Mouse (Mus musculus) ovary, adult 2 months (tissue): ENCODE data around the gene Jakmip3. TPM values are rescaled to one million over a fixed set of nuclear protein-coding genes. Genes with fewer than 3 reads are reported as not detected.

ENCODE experiments used
- polyA plus RNA-seq: library from polyadenylated mRNA; depleted of rRNA; stranded (reverse); fragments of >200 nt; gene quantifications from 2 replicates; pipeline ENCODE4 v1.2.3, GENCODE M21; 2012; rRNA removed

Gene Jakmip3
- 7.1 and 13.3 TPM in 2 replicates for polyA plus RNA-seq

DNA sequence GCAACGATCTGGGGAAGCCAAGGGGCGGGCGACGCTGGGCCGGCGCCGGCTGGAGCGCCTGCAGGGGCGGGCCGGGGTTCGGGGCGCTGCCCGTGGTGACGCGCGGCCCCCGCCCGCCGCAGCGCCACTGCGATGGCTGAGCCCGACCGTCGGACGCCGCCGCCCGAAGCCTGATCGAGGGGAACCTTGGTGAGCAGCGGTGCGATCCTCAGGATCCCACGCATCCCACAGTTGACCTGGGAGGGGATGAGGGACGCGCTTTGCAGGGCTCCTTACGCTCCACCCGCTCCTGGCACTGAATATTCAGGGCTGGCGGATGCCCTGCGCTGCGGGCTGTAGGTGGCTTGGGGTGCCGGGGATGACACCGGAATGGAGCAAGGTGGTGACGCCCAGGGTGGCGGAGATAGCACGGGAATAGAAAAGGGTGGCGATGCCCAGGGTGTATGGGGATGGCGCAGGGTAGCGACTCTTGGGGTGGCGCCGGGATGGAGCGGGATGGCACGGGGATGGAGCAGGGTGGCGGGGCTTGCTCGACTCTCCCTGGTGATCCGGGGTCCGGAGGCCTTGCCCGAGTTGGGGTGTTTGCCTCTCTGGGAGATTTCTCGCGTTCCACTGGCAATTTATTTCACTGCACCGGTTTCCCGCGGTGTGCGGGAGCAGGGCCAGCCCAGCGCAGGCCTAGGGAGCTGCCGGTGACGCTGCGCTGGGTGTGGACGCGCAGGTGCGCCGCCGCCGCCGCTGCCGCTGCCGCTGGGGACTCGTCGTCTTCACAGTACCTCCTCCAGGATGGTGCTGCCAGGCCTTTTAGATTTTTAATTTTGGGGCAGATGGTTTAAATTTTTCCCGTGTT lies at the start of gene Jakmip3:
Gene Jakmip3, plus strand, starts transcription at position 119 of the 850 bp plus-strand sequence.

DNA sequence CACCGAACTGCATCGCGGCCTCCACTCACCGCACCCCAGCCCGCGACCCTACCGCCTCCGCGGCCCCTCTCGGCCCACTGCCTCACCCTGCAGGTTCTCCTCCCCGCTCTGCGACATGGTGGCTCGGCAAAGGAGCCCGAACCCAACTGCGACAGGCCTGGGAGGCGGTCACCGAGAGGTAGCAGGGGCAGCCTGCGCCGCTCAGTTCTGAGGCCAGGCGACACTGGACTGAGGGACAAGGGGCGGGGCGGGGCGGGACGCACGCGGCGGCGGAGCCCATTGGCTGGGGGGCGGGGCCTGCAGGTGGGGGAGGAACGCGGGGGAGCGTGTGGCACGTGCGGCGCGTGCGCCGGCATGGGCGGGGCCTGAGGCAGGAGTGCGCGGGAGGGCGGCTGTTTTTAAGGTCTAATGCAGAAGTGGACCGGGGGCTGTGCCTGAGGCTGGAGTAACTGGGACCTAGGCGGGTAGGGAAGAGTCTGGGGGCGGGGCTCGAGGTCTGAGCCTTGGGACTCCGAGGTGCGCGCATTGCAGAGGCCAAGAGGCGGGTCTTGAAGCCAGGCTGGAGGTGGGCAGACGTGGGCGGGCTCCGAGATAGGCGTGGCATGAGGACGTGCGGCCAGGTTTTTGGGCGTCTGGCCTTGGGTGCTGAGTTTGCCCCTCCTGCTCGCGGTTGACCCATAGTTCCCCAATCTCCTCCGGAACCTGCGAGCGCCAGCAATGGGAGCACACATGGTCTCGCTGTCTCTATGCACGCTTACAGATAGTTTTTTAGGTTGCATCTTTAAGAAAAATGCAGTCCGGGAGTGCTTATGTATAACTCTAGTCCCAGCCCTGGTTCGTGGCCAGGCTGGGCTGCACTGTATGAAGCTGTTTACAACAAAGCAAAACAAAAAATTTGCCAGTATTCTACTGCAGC lies 31.0 kb upstream of the Jakmip3 start, which contains the start of gene Bnip3:
Gene Bnip3, minus strand, starts transcription at position 243 of the 916 bp plus-strand sequence.

DNA sequence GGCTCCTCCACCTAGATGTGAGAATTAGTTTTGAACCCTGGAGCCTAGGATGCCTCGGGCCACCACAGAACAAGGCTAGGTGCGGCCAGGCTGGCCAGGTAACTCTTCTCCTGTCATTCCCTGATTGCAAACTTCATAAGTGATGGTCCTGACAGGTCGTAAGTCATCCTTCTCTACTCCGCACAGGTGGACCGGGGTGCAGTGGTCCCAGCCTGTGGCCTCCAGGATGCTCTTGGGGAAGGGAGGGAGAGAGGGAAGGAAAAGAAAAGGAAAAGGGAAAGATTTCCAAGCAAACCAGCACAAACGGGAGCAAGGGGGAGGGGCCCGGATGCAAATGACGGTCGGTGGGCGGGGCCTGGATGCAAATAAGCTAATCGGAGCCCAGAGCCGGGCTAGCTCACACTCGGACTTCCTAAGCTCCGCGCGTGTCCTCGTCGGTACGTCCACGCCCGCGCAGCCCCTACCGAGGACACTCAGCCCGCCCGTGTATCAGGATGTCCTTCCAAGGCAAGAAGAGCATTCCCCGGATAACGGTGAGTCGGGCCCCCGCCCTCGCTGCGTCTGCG lies 145.2 kb downstream of the Jakmip3 start, which contains the start of gene Dpysl4:
Gene Dpysl4, plus strand, starts transcription at position 373 of the 566 bp plus-strand sequence.

Other genes with a start within 250 kb of the Jakmip3 start
- gene Ppp2r2d, start 94.7 kb upstream of the Jakmip3 start, polyA plus RNA-seq = 33.5 and 35.6 TPM in 2 replicates
- gene Mapk1ip1, start 94.5 kb upstream of the Jakmip3 start, polyA plus RNA-seq = 62.0 and 98.5 TPM in 2 replicates
- 37.8 and 39.8 TPM in 2 replicates for gene Bnip3, start 31.2 kb upstream of the Jakmip3 start, polyA plus RNA-seq
- gene Dpysl4, start 145.3 kb downstream of the Jakmip3 start, polyA plus RNA-seq = 72.4 and 85.4 TPM in 2 replicates